Mouse (Mus musculus) adrenal gland, postnatal 14 days (tissue): ENCODE results near the gene Actr1a. TPM values are rescaled to one million over a fixed set of nuclear protein-coding genes. Genes with fewer than 3 reads are reported as not detected.

Experiments
- DNase-seq: peaks from one replicate; pipeline ENCODE4 v3.0.0; 2021; ENCODE audit warnings: mixed read lengths
- total RNA-seq: library from RNA; stranded (reverse); gene quantifications from 2 replicates; pipeline ENCODE4 v1.2.3, GENCODE M21; 2021

The Actr1a gene
- total RNA-seq, 1 experiment from 2014 or later: 93.2 TPM

- DNase-seq: no peak
Observed at GRCm38 (mm10) chr19:46350168-46350932, 45.2 kb downstream of the Actr1a start, which contains the start of gene 2310034G01Rik. TSS of gene 2310034G01Rik (minus strand) at chr19:46350302.

GRCm38 (mm10) chr19:46349550-46349949, 46.0 kb downstream of the Actr1a start:
- DNase-seq: no peak

GRCm38 (mm10) chr19:46348761-46349458, 46.6 kb downstream of the Actr1a start:
- peak; percentile 91 for DNase-seq

GRCm38 (mm10) chr19:46347936-46348668, 47.4 kb downstream of the Actr1a start:
- no peak for DNase-seq

GRCm38 (mm10) chr19:46347146-46347545, 48.4 kb downstream of the Actr1a start:
- no peak for DNase-seq

- no peak for DNase-seq
Observed at GRCm38 (mm10) chr19:46344710-46345419, 50.7 kb downstream of the Actr1a start.

GRCm38 (mm10) chr19:46339287-46339971, 56.1 kb downstream of the Actr1a start:
- DNase-seq: peak; percentile 64

GRCm38 (mm10) chr19:46338942-46339286, 56.6 kb downstream of the Actr1a start:
- no peak for DNase-seq

- DNase-seq: peak; percentile 96
Observed at GRCm38 (mm10) chr19:46338331-46338936, 57.1 kb downstream of the Actr1a start, which contains the start of gene Cuedc2. TSS of gene Cuedc2 (minus strand) at chr19:46338702.

GRCm38 (mm10) chr19:46337719-46338330, 57.7 kb downstream of the Actr1a start:
- DNase-seq: no peak

- DNase-seq: no peak
Observed at GRCm38 (mm10) chr19:46333906-46334305, 61.6 kb downstream of the Actr1a start.

GRCm38 (mm10) chr19:46332721-46333339, 62.7 kb downstream of the Actr1a start:
- DNase-seq: no peak

GRCm38 (mm10) chr19:46331936-46332335, 63.6 kb downstream of the Actr1a start:
- no peak for DNase-seq

GRCm38 (mm10) chr19:46331326-46331725, 64.2 kb downstream of the Actr1a start:
- no peak for DNase-seq

- DNase-seq: no peak
Observed at GRCm38 (mm10) chr19:46330696-46331095, 64.9 kb downstream of the Actr1a start.

GRCm38 (mm10) chr19:46329951-46330350, 65.6 kb downstream of the Actr1a start:
- DNase-seq: peak; percentile 93

- peak; percentile 48 for DNase-seq
Observed at GRCm38 (mm10) chr19:46329031-46329641, 66.4 kb downstream of the Actr1a start.

- peak; percentile 96 for DNase-seq
Observed at GRCm38 (mm10) chr19:46328081-46329030, 67.2 kb downstream of the Actr1a start, which contains the start of gene Fbxl15. TSS of gene Fbxl15 (plus strand) at chr19:46328184.
